Mouse (Mus musculus) left cerebral cortex, adult 9 months (tissue): ENCODE results near the gene Epb41.

Experiments
- DNase-seq, 2 experiments: peaks; one replicate each; pipeline ENCODE4 v3.0.0; 2022; ENCODE audit warnings: low spot score in 2 of 2

Epb41 gene

DNA sequence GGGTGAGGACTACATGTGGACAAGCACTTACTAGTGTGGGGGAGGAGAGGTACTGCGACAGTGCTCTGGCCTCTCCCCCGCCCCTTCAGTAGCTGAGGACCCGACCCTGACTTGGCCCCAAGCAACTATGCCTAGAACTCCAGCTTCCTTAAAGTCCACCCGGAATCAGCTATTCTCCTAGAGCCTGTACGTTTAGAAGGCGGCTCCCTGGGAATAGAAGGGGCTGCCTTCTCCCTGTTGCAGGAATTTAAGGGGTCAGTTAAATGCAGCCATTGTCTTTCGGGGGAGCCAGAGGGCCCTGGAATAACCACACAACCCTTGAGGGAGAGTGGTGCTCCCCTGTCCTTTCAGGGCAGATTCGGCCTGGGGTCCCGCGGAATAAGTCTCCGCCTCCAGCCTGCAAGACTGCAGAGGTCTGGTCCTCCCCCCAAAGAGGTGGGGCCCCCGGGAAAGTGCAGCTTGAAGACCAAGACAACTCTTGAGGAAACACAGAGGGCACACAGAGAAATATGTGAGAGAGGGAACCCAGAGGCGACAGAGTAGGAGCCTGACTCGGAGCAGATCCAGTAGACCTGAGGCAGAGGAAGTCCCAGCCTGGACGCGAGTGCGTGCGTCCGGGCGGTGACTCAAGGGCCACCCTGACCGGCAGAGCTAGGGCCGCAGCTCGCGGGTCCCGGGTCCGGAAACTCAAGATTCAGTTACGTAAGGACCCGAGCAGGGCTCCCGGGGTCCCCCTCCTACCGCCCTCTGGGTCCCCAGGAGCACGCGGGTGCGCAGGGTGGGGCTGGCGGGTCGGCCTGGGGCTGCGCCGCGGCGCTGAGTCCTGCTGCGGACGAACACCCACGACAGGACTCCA, 816 bp downstream of the Epb41 start, which contains the start of gene Gm10300:
Gene Gm10300 (plus strand): TSS at position 621 of the 856 bp plus-strand sequence.
- no peak for DNase-seq

DNA sequence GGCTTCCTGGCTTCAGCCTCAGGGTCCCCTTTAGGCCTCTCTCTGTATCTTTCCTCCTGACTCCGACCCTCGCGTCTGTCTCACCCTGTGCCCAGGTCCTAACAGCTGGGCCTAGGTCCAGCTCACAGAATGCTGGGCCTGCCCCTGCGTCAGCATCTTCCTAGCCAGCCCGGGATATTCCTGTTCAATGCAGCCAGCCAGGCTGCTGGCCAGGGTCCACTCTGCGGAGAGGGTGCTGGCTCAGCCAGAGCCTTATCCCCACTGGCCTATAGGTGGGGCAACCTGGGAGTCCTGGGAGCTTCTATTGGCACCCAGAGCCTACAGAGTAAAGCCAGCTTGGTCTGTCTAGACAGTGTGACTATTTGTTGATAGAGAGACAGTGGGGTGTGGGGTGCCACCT, 2.2 kb downstream of the Epb41 start:
- no peak for DNase-seq

DNA sequence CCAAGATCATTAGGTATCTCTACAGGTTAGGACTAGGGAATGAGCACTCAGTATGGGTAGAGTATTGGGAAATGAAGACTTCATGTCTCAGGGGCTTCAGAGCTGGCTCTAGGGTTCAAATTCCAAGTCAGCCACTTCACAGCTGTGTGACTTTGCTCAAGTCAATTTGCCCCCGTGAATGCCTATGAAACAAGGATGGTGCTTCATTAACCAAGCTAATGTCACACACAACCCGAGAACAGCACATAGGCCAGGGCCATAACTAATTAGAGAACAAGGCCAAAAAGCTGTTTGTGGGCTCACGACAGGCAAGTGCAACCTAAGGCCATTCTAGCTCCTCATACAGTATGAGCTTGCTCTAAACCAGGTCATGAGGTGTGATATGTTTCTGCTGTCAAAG, 3.0 kb downstream of the Epb41 start:
- no peak for DNase-seq

DNA sequence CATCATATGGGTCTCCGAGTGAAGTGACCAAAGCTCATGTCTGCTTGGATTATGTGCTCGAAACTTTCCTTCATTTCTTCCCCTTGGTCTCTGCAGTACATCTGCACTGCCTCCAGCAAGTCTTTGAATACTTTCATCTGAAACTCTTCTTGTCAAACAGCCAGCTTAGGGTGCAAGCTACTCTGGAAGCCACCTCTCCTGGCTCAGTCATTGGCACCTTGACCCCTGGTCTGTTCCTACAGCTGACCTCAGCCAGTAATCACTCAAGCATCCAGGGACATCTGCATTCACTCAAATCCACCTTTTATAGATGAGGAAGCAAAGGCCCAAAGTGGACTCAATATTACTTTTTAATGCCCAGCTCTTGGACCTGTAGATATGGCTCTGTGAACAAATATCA, 3.4 kb downstream of the Epb41 start:
- DNase-seq = no peak

DNA sequence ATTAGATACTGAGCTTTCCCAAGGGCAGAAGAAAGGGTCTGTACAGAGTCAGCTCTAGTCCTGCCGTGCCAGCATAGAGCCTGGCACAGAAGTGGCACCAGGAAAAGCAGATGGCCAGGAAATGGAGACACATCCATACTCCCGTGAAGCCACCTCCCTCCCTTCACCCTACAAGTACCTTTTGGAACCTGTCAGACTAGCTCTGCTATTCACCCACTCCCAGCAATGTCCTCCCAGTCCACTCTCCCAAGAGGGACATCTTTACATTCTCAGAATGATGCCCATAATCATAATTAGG, 7.2 kb downstream of the Epb41 start:
- no peak for DNase-seq

DNA sequence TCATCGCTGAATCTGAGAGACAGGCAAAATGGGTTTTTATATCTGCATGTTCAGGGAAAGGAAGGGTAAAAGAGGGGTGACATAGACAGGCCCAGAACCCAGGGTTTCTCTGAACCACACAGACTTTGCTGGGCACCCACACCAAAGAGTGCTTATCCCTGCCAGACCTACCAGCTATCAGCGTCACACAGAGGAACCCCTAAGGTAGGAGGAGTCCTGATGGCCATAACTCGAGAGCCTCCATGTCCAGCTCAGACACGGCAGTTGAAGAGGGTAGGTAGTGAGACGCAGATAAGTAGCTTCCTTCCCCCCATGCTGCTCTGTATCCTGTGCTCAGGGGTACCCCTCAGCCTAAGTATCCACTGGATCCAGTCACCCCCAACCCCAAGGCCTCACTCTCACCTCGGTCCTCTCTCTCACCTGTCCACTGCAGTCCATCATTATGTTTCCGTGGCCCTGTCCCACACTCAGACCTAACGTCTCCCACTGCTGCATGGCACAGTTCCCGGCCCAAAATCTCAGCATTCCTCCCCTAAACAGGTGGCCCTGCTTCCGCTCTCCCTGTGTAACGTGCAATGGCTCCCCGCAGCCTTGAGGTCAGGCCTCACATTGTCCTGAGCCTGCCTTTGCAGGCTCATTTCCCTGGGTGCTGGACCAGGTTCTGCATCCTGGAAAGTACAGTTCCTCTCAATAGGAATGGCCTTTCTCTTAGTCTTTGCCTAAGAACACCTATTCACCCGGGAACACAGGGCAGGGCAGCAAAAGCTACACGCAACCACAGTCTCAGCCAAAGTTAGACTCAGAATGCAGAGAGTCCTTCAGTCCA, 7.8 kb downstream of the Epb41 start:
- DNase-seq = no peak

DNA sequence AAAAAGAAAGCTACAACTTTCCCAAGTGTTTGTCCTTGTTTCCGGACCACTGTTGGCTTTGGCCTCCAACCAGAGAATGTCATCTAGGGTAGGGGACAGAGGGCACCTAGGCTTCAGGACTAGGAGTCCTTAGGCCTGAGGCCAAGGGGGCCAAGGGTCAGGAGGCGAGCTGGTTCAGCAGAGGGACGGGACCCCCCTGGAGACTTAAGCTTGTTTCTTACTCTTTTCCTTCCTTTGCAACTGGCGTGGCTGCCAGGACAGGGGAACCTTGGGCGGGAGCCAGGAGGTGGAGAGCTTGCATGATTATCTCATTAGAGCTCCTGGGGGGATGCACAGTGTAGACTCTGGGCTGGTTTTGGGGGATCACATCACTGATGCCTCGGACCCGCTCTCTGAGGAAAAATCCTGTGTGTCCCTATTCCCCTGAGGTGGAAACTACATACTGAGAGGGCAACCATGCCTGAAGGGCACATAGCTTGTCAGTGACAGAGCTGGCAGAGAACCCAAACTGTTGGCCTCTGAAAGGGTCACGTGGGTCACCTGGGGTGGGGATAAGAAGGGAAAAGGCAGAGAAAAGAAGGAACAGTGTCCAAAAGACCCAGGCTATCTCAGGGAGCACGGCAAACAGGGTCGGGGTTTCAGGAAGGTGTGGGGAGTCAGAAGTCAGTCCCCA, 8.9 kb downstream of the Epb41 start:
- DNase-seq = no peak

DNA sequence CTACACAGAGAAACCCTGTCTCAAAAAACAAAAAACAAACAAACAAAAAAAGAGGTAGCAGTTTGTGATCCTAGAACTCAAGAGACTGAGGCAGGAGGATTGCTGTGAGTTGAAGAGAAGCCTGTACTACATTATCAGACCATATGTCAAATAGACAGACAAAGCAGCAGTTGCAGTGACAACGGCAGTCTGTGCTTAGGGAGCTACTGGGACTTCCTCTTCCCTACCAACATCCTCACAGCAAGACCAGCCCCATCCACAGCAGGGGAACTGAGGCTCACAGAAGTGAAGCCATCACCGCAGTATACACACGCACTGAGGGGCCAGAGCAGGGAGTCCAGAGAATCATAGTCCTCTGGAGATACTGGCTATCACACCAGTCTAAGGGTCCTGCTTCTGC, 9.5 kb downstream of the Epb41 start:
- DNase-seq = no peak

DNA sequence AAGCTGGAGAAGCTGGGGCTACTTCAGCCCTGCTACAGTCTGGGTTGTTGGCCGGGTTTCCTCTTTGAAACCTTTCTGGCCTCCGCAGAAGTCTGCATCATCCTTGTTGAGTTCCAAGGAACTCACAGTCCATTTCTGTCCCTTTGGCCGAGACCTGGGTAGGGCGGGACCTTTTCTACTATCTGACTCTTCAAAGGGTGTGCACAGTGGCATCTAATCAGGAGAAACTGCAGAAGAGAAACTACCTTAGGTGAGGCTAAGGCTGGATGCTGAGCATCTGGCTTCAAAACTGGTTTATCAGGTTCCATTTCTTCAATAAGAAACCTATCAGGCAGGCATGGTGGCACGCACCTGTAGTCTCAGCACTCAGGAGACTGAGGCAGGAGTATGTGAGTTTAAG, 10.6 kb downstream of the Epb41 start:
- no peak for DNase-seq

DNA sequence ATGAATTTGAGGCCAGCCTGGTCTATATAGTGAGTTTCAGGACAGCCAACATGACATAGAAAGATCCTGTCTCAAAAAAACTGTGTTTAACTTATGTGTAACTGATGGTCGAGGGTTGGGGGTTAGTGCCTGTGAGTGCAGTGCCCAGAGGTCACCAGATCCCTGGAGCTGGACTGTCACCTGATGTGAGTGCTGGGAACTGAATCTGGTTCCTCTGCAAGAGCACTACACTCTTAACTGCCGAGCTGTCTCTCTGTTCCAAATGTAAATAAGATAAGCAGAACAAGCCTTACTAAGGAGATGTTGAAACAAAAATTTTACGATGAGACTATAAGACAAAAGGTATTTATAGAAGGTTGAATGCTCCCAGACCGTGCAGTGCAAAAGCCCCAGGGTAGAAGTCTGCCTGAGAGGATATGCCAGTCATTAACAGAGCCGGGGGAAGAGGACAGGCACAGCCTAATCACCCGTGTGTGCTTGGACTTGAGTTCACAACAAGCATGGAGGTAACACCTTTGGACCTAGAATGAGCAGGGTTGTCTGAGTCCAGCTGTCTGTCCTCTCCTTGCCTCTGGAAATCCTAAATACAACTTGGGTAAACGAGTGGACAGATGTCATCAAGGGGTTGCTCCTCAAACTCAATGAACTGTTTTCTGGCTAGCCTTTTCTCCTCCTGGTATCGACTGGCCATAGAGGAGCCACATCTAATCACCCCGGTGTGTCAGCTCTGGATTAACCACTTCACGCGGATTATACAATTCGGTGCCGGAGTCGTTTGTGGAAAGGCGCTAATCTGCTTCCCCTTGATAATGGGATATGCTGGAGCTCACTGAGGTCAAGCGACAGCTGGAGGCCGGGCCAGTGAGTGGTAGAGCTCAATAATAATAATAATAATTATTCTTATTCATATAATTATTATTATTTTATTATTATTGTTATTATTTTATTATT, 11.9 kb downstream of the Epb41 start:
- no peak for DNase-seq

DNA sequence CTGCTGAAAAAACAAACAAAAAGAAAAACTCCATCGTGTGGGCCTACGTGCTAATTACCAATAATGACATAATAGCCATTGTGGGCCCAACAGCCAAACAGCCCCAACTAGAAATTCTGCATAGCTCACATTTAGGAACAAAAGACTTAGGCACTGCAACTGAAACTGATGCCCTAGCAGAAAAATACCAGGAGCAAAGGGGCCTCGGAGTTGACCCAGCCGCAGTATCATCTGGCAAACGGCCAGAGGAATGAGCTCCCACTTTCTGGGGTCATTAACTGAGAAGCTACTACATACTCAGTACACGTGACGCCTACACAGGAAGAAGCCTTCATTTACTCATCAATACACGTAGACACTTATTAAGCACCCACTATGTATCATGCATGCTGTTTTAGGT, 12.8 kb downstream of the Epb41 start:
- no peak for DNase-seq

DNA sequence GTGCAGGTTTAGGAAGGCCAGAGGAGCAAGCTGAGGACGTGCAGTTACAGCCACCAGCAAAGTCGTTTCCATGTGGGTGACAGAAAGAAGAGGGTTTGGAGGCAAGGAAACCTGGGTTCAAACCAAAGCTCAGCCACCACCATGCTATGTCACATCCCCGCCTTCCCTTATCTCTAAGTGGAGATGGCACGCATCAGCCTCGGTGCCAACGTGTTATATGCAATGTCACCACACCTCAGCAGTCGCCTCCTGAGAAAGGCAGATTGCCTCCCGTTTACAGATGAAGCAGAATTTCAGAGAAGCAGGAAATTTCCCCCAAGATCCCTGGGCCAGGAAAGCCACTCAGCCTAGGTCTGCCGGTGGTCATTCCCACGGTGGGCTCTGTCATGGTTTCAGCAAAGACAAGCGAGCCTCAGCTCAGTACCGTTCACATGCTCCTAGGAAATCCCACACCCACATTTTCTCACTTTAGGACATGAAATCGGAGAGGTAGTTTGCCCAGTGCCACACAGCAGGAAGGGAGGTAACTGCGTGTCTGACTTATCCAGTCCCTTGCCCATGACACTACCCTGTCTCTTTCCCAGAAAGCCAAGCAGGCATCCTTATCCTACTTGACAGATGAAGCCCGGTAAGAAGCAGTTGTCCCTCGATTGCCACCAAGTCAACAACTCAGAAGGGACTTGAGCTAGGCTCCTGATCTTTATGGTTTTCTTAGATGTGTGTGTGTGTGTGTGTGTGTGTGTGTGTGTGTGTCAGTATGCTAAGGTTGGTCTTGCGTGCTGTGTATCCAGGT, 14.9 kb downstream of the Epb41 start:
- DNase-seq = no peak

DNA sequence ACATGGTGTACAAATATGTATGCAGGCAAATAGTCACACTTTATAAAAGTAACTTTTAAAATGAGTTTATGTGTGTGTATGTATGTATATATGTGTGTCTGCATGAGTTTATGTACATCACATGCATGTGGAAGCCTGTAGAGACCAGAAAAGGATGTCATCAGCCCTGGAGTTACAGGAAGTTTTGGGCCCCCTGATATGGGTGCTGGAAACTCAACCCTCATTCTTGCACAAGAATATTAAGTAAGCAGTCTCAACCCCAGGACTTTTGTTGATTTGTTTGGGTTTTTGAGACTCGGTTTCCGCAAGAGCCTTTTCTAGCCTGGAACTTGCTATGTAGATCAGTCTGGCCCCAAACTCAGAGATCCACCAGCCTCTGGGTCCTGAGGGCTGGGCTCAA, 15.6 kb downstream of the Epb41 start:
- no peak for DNase-seq

DNA sequence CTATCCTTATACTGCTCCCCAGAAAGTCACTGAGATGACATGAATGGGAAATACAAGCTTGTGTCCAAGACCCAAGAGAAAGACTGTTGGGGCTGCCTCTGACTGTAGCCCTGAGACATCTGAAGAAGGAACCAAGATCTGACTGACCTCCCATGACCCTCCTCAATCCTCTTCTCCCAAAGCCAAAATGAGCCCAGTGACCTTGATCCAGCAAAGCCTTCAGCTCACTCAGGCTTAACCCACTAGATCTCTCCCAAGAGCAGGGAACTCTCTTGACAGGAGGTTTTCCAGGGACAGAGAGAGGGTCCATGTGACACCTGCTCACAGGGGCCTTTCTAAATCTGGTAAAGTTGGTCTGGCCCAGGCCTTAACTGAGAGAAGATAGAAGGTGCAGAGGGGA, 17.8 kb downstream of the Epb41 start:
- no peak for DNase-seq

DNA sequence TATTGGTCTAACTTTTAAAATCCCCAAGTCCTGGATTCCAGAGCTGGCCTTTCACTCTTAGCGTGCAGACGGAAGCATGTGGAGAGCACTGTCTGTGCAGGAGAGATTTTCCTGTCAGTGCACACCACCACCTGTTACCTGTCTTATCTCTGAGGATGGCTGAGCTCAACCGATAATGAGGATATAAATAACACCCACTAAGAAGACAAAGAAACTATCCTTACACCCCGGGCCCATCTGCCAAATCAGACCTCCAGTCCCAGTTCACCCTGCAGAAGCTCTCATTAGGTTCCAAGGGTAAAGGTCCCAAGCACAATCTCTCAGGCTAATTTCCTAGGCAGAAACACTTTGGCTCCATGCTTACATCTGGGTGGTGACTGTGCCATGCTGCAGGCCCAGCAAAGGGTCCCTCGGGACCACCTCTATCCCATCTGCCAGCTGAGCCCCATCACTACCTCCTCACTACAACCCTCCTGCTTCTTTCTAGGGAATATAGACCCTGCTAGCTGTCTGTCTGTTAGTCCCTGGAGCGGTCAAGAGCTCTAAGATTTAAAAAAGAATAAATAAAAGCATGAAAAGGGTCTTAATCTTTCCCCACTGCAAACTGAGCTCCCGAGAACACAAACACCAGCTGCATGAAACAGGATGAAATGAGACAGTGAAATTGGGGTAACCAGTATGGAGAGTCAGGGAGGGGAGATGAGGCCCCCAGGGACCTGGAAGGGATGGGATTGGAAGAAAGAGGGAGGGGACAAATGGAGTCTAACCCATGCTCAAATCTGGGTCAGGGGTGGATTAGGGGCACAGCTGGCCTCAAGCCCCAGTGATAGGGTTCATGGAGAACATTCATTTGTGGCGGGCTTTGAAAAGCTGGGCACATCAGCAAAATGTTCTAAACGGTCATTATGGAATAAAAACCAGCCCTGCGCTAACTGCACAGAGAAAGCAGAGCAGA, 23.5 kb downstream of the Epb41 start:
- no peak for DNase-seq

DNA sequence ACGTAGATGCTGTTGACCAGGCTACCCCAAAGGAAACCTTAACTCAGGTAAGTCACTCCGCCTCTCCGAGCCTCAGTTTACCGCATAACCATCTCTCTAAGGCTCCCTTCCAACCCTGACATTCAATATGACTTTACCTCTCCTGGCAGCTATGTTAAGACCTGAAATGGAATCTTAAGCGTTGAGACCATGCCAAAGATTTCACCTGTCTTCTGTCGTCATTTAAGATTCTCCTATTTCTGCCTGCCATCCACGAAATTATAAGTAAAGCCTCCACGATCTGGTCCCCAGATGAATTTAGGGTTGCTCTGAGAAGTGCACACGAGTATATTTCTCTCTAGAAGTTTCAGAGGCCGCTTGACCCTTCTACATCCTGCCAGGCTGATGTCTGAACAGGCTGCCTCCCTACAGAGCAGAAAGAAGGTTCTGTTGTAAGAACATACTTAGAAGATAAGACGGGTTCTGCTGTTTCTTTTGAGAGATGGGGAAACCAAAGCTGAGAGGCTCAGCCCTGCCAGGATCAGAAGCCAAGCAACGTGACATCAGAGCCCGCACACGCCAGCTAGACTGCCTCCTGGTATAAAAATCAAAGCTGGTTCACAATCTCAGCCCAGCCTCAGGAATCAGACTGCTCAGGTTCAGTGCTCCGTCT, 25.4 kb downstream of the Epb41 start:
- no peak for DNase-seq

DNA sequence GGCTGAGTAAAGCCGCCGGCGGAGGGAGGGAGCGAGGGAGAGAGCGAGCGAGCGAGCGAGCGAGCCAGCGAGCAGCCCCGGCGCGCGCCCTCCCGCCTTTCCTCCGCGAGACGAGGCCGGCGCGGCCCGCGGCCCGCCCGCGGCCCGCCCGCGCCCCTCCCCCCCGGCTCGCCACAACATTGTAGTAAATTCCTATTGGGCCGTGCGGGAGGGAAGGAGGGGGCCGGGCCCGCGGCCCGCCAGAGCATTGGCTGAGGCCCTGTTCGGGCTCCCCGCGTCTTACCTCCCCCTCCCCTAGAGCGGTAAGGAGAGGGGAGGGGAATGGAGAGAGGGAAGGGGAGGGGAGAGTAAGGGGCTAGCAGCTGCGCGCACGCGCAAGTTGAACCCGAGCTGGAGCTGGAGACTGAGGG, 26.1 kb downstream of the Epb41 start:
- DNase-seq = peak; percentile 79 to 84

DNA sequence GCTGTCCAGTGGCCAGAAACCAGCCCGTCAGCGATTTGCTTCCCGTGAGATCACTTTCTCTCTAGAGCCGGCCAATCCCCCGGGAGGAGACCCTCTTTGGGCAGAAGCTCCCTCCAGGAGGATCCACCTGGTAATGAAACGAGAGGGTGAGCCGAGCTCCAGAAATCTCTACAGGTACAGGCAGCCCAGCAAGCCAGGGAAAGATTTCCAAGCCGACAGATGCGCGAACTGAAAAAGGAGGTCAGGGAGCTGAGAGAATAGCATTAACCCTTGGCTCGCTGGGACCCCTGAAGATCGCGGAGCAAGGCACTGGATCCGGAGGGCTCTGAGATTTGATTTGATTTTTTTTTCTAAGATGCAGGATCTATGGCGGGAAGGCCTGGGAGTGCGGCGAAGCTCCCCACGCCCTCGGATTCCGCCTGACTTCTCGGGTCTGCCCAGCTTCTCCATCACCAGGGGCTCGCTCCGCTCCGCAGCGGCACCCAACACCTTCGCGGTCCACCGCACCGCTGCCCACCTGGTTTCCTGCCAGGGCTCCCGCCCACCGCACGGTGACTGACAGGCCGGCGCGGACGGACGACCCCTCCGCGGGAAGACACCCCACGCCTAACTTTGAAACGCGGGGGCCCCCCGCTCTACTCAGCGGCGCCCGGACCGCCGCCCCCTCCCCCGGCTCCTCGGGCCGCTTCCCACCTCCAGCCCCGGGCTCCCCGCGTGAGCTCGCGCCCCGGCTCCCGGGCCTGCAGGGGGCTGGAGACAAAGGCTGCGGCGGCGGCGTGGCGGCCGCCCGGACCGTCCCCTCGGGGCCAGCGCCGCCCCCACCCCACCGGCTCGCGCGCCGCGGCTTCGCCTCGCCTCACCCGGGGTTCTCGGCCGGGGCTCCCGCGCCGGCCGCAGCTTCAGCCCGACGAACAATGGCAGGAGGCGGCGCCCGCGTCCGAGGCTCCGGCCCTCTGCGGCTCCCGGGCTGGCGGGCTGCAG, 26.8 kb downstream of the Epb41 start:
- DNase-seq = peak in 1 of 2 experiments; percentile 32
